Mouse (Mus musculus) adrenal gland, adult (tissue): ENCODE results near the gene Tmigd1.

Experiments
- DNase-seq, 2 experiments: peaks; one replicate each; pipeline ENCODE4 v3.0.0; 2022 to 2023; ENCODE audit warnings: low spot score in 1 of 2; ENCODE audit not compliant: inconsistent age in 2 of 2

Tmigd1 gene

GRCm38 (mm10) chr11:76901579-76902361 lies at the start of gene Tmigd1:
Gene Tmigd1 (plus strand): TSS chr11:76902159.
- no peak for DNase-seq

GRCm38 (mm10) chr11:76854475-76855341 lies 47.3 kb upstream of the Tmigd1 start:
- DNase-seq: peak in 1 of 2 experiments; percentile 21

GRCm38 (mm10) chr11:76856601-76857000 lies 45.4 kb upstream of the Tmigd1 start:
- peak in 1 of 2 experiments; percentile 51 for DNase-seq

GRCm38 (mm10) chr11:76857111-76857510 lies 44.8 kb upstream of the Tmigd1 start:
- peak in 1 of 2 experiments; percentile 53 for DNase-seq

GRCm38 (mm10) chr11:76858781-76859180 lies 43.2 kb upstream of the Tmigd1 start:
- DNase-seq: no peak

GRCm38 (mm10) chr11:76859261-76859660 lies 42.7 kb upstream of the Tmigd1 start:
- no peak for DNase-seq

GRCm38 (mm10) chr11:76861185-76861584 lies 40.8 kb upstream of the Tmigd1 start:
- no peak for DNase-seq

GRCm38 (mm10) chr11:76872556-76873234 lies 29.3 kb upstream of the Tmigd1 start:
- DNase-seq: no peak

- no peak for DNase-seq
Observed at GRCm38 (mm10) chr11:76873865-76874264, 28.1 kb upstream of the Tmigd1 start.

- DNase-seq: no peak
Observed at GRCm38 (mm10) chr11:76874766-76875165, 27.2 kb upstream of the Tmigd1 start.

GRCm38 (mm10) chr11:76879816-76880215 lies 22.1 kb upstream of the Tmigd1 start:
- DNase-seq: no peak

- DNase-seq: no peak
Observed at GRCm38 (mm10) chr11:76884451-76884850, 17.5 kb upstream of the Tmigd1 start.

- peak; percentile 52 to 88 for DNase-seq
Observed at GRCm38 (mm10) chr11:76889339-76890164, 12.4 kb upstream of the Tmigd1 start.

- DNase-seq: no peak
Observed at GRCm38 (mm10) chr11:76891171-76891570, 10.8 kb upstream of the Tmigd1 start.

- DNase-seq: no peak
Observed at GRCm38 (mm10) chr11:76891738-76892349, 10.1 kb upstream of the Tmigd1 start.

GRCm38 (mm10) chr11:76892972-76893371 lies 9.0 kb upstream of the Tmigd1 start:
- peak in 1 of 2 experiments; percentile 22 for DNase-seq

GRCm38 (mm10) chr11:76893570-76893969 lies 8.4 kb upstream of the Tmigd1 start:
- peak; percentile 55 to 79 for DNase-seq

GRCm38 (mm10) chr11:76894240-76894639 lies 7.7 kb upstream of the Tmigd1 start:
- peak; percentile 51 to 82 for DNase-seq

GRCm38 (mm10) chr11:76896360-76896759 lies 5.6 kb upstream of the Tmigd1 start:
- DNase-seq: peak in 1 of 2 experiments; percentile 22

- DNase-seq: peak in 1 of 2 experiments; percentile 17
Observed at GRCm38 (mm10) chr11:76897126-76897525, 4.8 kb upstream of the Tmigd1 start.
